24 mouse cellular contexts compared by ENCODE assay signal in the genomic region with DNA sequence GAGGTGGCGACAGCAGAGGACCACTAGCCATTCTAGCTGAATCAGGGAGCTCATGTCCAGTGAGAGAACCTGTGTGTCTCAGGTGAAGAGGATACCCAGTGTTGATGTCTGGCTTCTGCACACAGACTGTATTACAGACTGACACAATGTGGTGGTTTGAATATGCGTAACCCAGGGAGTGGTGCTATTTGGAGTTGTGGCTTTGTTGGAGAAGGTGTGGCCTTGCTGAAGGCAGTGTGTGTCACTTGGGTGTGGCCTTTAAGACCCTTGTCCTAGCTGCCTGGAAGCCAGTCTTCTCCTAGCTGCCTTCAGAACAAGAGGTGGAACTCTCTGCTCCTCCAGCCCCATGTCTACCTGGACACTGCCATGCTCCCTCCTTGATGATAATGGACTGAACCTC. TPM values are rescaled to one million over a fixed set of nuclear protein-coding genes. Genes with fewer than 3 reads are reported as not detected.
DNase-seq lines count a peak whose midpoint lies in the region; ATAC-seq and TF ChIP-seq lines count a peak whose summit lies in the region.
"Had no signal": no experiment of that assay in that cellular context is flagged by ENCODE, and none has a peak within 500 bp of the region (broad histone marks: within the 10 kb centered on the region; RNA-seq: fewer than 3 reads in every experiment).

No protein-coding gene starts in this region.

- peaks cover 1% of the 10 kb centered on the region; the same call in 1 of the 2 replicates for H3K4me1 ChIP-seq in bone marrow, adult 2 months (ENCODE audit: control insufficient read depth, insufficient read depth, low read length)
- H3K4me1 ChIP-seq in stomach, postnatal 0 days (replicated peaks; ENCODE audit: control insufficient read depth, insufficient read depth): no peaks in the 10 kb centered on the region
- H3K4me1 ChIP-seq: forebrain, embryonic 13.5 days; forebrain, embryonic 15.5 days had no signal

- H3K9me3 ChIP-seq in stomach, postnatal 0 days (ENCODE audit: control insufficient read depth, low read length): no peaks in the 10 kb centered on the region
- H3K9me3 ChIP-seq: embryonic facial prominence, embryonic 10.5 days; embryonic facial prominence, embryonic 12.5 days; forebrain, embryonic 13.5 days; forebrain, embryonic 15.5 days had no signal

- H3K4me2 ChIP-seq in stomach, postnatal 0 days (replicated peaks; ENCODE audit: low read depth): no peak overlapping the region
- H3K4me2 ChIP-seq: embryonic facial prominence, embryonic 12.5 days; forebrain, embryonic 13.5 days; forebrain, embryonic 15.5 days had no signal

- 68% methylated on average over 2 of the region's 2 CpGs for WGBS in bone marrow, adult 2 months
- WGBS in stomach, postnatal 0 days: 91% methylated on average over 2 of the region's 2 CpGs

- H3K9ac ChIP-seq in stomach, postnatal 0 days (ENCODE audit: low read length): no peak overlapping the region
- H3K9ac ChIP-seq: embryonic facial prominence, embryonic 12.5 days; forebrain, embryonic 13.5 days; forebrain, embryonic 15.5 days; forebrain, postnatal 0 days had no signal

- no peaks in the 10 kb centered on the region for H3K27me3 ChIP-seq in stomach, postnatal 0 days (ENCODE audit: control insufficient read depth, insufficient read depth, low read length)
- H3K27me3 ChIP-seq: embryonic facial prominence, embryonic 12.5 days; forebrain, embryonic 13.5 days; forebrain, embryonic 15.5 days; Patski had no signal

- TF ChIP-seq EP300 in stomach, postnatal 0 days (optimal IDR thresholded peaks at IDR 0.05): no peak

- intact Hi-C loops in left cerebral cortex, postnatal 10 days (cut with DNase I): no loop called here

- ATAC-seq in stomach, postnatal 0 days (ENCODE audit: low FRiP score, low TSS enrichment): no peak
- ATAC-seq: activated CD4-positive, CD25-positive, alpha-beta regulatory T cell, adult 4 months; forebrain, embryonic 13.5 days; forebrain, embryonic 15.5 days; forebrain, postnatal 0 days; Patski had no signal

- H3K4me3 ChIP-seq in bone marrow, adult 2 months (replicated peaks; ENCODE audit: control insufficient read depth, low read depth, low read length): no peak overlapping the region
- no peak overlapping the region for H3K4me3 ChIP-seq in stomach, postnatal 0 days (ENCODE audit: low read depth, low read length)
- H3K4me3 ChIP-seq: embryonic facial prominence, embryonic 10.5 days; embryonic facial prominence, embryonic 12.5 days; forebrain, embryonic 13.5 days; forebrain, embryonic 15.5 days had no signal

- H3K36me3 ChIP-seq in stomach, postnatal 0 days (ENCODE audit: control insufficient read depth, insufficient read depth, low read length): no peaks in the 10 kb centered on the region
- H3K36me3 ChIP-seq: embryonic facial prominence, embryonic 10.5 days; embryonic facial prominence, embryonic 12.5 days; forebrain, embryonic 15.5 days had no signal

- TF ChIP-seq POLR2A in bone marrow, adult 2 months (IDR thresholded peaks at IDR 0.05; ENCODE audit: borderline replicate concordance, control insufficient read depth, low read depth, low read length): no peak

- DNase-seq in ES-CJ7 (ENCODE audit: low read depth, low spot score) (peak; percentile 83), R1 (ENCODE audit: low read depth, low spot score) (peak; percentile 68)
- DNase-seq in left cerebral cortex, postnatal 10 days (ENCODE audit: extremely low spot score in 1 of 2, low spot score in 2 of 2): no peak
- DNase-seq in embryo, embryonic 9.5 days (ENCODE audit: extremely low spot score): no peak
- DNase-seq in stomach, postnatal 0 days (ENCODE audit: low spot score): no peak
- DNase-seq in kidney, adult 18-20 months: no peak
- DNase-seq: adrenal gland, adult 8-10 months; adrenal gland, postnatal 14 days; adrenal gland, postnatal 36 days; cerebellum, adult 11 months; cerebellum, adult 18-20 months; cerebellum, adult 8-10 months; cerebellum, adult 9-11 months; cerebellum, postnatal 14 days; cerebellum, postnatal 36 days; embryo, embryonic 11 days; forebrain, postnatal 0 days had no signal

- H3K27ac ChIP-seq in bone marrow, adult 2 months (ENCODE audit: control insufficient read depth, insufficient read depth, low read depth, low read length, poor library complexity): 0 out of 2 replicates have a peak overlapping the region, but pooled peaks have one; percentile 17
- no peak overlapping the region for H3K27ac ChIP-seq in stomach, postnatal 0 days (replicated peaks)
- H3K27ac ChIP-seq: embryonic facial prominence, embryonic 10.5 days; embryonic facial prominence, embryonic 12.5 days; forebrain, embryonic 13.5 days; forebrain, embryonic 15.5 days had no signal

- TF ChIP-seq CTCF in bone marrow, adult 2 months (IDR thresholded peaks at IDR 0.05; ENCODE audit: control insufficient read depth, insufficient read depth, low read length): no peak
- no peak for TF ChIP-seq CTCF in stomach, postnatal 0 days (IDR thresholded peaks at IDR 0.05; ENCODE audit: low read depth)

RNA-seq across cellular contexts. Expression of gene Appbp2, which starts 13.2 kb away (rescaled TPM):
- 5.1 and 8.5 TPM in 2 replicates for polyA plus RNA-seq in bone marrow, adult 2 months (2011; ENCODE audit: insufficient read depth, insufficient read length, low replicate concordance, missing spikeins)
- total RNA-seq in left cerebral cortex, postnatal 10 days (2021): 10 to 100 TPM; 69.6 to 73.0 TPM
- 23.1 and 24.2 TPM in 2 replicates for polyA plus RNA-seq in stomach, postnatal 0 days (2015; fragmentation: Nextera tagmentation; extraction: Ambion mirVana)

Comparison
In these comparisons a context has a peak if more than half of its experiments do, and no peak if none do; other contexts are left out.
1. DNase-seq: peak in ES-CJ7 (single experiment) and R1 (single experiment); none in left cerebral cortex, postnatal 10 days (0 of 2), embryo, embryonic 9.5 days (single experiment), stomach, postnatal 0 days (single experiment) and kidney, adult 18-20 months (single experiment).